Mouse (Mus musculus) heart, postnatal 36 days (tissue): ENCODE measurements around the gene Vamp2. TPM values are rescaled to one million over a fixed set of nuclear protein-coding genes. Genes with fewer than 3 reads are reported as not detected.

Experiments
- DNase-seq, 2 experiments: peaks; one replicate each; pipeline ENCODE4 v3.0.0; 2021 to 2022
- intact Hi-C: fragments of 180-260 bp; cut with DNase I; formaldehyde crosslinking; loops from one replicate; pipeline ENCODE4 v1.15.1; 2025
- total RNA-seq, 2 experiments: library from RNA; stranded (reverse); gene quantifications; 2 replicates each; pipeline ENCODE4 v1.2.3; 2021

The Vamp2 gene
- total RNA-seq, 2 experiments from 2014 or later = 50.5 to 72.7 TPM

DNA sequence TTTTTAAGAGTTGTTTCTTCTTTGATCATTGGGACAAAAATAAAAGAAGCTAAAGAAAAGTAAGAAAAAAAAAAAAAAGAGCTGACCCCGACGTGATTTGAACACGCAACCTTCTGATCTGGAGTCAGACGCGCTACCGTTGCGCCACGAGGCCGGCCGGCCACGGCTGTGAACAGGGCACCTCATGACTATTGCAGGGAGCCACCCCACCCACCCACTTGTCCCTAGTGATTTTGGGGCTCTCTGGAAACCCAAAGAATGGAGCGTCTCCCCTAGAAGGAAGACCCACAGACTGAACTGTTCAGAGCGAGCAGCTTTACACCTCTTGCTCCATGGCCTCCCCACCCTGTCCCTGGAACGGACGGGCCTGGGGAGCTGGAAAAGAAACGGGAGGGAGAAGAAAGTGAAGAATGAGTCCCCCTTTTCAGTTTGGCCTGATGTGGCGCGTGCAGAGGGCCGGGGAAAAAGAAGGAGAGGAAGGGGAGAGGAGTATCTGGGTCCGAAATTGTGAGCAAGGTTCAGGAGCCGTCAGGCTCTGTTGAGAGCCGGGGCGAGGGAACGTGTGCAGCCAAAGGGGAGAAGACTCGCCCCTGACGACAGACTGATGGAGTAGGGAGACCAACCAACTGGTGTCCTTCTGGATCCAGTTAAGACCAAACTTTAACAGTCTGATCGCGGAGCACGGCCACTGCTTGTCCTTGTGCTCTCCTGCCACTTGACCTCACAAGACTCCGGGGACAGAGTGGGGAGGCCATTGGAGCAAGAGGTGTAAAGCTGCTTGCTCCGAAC is 24.7 kb upstream of the Vamp2 start:
- DNase-seq = peak; percentile 89 to 90
- intact Hi-C loops = loop anchor here (1.0 to 5.0 kb wide), 2 partner anchors 61 to 184 kb away; no protein-coding TSS in a partner anchor

DNA sequence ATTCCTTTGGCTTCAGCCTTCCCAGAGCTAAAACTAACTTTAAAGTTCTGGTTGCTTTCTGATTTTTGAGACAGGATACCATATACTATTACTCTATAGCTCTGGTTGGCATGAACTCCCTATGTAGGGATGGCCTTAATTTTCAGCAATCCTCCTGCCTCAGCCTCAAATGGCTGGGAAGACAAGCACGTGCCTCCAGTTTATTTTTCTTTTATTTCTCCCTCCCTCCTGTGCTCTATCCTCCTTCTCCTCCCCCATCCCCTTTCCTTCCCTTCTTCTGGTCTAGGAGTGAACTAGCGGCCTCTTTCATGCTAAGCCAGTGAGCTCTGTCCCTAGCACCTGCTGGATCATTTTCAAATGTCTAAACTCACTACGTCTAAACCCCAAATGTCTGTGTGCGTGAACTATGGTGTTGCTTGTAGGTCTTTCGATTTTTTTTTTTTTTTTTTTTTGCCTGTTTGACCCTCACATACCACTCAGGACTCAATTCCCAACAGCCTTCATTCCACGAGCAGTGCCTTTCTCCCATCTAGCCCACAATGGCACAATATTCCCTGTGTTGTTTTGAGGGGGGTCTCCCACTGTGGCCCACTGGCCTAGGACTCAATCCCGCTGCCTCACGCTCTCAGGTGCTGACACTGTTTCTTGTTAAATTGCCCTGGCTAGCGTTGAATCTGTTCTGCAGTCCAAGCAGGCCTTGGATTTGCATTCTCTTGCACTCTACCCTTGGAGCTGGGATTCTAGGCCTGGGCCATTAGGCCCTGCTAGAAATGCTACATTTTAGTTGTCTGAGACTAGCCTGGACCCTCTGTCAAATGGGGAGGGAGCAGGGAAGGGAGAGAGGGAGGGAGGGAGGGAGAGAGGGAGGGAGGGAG is 23.8 kb upstream of the Vamp2 start:
- DNase-seq = no peak
- intact Hi-C loops = loop anchor here (5.0 kb wide), 1 partner anchor 183 kb away; no protein-coding TSS in a partner anchor

DNA sequence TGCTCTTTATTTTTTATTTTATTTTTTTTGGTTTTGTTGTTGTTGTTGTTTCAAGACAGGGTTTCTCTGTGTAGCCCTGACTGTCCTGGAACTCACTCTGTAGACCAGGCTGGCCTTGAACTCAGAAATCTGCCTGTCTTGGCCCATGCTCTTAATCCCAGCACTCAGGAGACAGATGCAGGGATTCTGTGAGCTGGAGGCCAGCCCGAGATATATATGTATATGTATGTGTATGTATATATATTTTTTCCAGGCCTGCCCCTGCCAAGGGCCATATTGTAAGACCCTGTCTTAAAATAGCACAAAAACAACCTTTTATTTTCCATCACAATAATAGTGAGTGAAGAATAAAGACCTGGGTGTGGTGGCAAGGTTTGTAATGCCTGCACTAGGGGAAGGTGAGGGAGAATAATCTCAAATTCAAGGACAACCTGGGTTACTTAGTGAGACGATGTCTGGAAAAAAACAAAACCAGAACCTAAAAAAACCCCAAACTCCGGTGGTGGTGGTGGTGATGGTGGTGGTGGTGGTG is 22.8 kb upstream of the Vamp2 start:
- DNase-seq = no peak
- intact Hi-C loops = no loop called here

DNA sequence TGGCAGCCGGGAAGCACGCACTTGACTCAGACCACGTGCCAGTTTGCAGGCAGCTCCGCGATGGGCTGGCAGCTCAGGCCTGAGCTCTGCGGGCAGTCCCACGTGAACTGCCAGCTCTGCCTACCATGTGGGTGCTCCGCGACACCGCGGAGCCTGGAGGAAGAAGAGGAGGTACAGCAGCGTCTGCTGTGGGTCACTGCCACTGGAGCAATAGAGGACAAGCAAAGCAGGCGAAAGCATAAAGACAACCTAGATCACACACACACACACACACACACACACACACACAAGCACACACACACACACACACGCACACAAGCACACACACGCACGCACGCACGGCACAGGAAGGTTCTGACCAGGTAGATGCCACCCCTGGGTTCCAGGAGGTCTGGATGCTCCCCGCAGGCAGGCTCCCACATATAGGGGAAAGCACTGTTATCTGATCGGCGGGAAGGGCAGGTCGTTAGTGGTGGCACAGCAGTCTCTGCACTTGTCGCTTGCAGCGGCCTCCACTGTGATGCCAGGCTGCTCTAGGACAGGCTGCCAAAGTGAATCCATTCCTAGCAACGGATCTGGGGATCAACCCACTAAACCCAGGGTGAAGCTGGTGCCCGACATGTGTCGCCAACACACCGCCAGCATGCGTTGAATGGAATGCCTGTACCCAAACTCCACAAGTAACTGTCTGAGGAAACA is 22.0 kb upstream of the Vamp2 start:
- intact Hi-C loops = no loop called here
- DNase-seq = peak; percentile 24 to 32

DNA sequence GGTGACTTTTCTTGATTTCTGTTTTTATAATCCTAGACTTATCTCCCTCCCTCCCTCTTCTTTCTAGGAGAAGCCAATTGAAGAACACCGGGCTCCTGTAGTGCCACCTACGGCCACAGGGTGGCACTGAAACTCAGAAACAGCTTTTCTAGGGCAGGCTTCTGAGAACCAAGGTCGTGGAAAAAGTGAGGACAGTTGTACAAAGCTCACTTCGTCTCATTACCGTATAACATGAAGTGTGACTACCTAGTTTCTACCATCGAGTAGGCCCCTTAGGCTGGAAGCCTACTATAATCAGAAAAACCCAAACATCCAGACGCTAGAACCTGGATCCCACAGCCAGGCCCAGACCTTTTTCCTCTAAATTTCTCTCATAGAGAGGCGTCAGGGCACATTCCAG is 21.3 kb upstream of the Vamp2 start:
- DNase-seq = peak; percentile 89 to 93
- intact Hi-C loops = loop anchor here (1.0 kb wide), 2 partner anchors 51 to 83 kb away; no protein-coding TSS in a partner anchor

DNA sequence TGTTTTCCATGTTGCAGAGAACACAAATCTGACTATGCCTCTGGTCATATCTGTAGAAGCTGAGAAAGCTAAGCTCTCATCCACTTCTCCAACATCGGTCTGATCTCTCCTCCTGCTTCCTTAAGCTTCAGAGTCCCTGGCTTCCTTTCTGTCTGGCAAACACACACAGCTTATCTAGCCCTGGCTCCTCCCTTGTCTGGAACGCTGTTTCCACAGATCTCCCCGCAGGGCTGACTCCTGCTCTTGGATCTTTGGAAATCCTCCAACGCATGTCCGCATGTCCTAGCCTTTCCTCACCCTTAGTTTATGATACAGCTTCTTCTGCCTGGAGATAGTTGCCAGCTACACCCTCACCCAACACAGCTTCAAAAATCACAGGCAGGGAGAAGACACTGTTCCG is 20.7 kb upstream of the Vamp2 start:
- intact Hi-C loops = loop anchor here (1.0 kb wide), 2 partner anchors 51 to 83 kb away; no protein-coding TSS in a partner anchor
- peak; percentile 35 to 47 for DNase-seq

DNA sequence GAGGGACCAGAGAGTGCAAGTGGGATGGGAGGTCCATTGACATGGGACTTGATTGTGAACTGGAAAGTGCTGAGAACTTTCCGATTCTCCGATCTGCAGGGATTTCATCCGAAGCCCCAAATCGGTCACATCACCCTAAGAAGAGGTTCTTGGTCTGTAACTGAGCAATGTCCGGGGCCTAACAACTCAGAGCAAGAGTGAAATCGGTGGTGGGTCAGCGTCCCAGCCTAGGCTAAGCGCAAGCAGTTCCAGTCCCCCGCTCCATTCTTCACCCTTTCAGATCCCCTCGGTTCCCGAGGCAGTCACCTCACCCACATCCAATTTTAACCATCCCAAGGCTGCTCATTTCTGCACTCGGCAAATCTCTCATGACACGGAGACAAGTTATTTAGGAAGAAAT is 18.2 kb upstream of the Vamp2 start:
- intact Hi-C loops = loop anchor here (2.0 kb wide), 1 partner anchor 19 kb away; the partner anchor contains the start of gene Vamp2
- DNase-seq = peak in 1 of 2 experiments; percentile 39

DNA sequence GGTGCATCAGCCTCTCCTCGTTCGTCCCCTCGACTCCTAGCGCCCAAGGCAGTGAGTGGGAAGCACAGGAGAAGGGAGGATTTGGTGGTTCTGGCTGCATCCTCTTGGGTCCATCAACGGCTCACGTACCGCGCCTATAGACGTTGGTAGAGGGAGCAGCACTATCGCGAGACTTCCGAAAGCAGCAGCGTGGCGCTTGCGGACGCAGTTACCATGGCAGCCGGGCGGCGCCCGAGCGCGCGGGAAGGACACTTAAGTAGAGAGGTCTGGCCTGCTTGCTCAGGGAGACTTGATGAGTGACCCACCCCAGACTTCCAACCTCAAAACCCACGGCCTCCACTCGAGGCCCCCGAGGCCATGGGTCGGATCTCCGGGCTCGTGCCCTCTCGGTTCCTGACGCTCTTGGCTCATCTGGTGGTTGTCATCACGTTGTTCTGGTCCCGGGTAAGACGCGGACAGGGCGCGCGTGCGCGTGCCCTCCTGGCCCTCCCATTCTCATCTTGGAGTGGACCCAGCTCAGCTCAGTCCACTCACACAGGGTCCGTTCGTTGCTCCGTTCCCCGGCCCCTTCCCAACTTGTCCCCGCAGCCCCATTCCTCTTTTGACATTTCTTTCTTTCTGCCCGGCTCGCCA is 17.6 kb upstream of the Vamp2 start, which contains the start of gene Tmem107:
TSS of gene Tmem107 (plus strand) at position 217 of the 633 bp plus-strand sequence.
- peak; percentile 91 to 94 for DNase-seq
- intact Hi-C loops = loop anchor here (2.0 kb wide), 1 partner anchor 18 kb away; the partner anchor contains the start of gene Vamp2

DNA sequence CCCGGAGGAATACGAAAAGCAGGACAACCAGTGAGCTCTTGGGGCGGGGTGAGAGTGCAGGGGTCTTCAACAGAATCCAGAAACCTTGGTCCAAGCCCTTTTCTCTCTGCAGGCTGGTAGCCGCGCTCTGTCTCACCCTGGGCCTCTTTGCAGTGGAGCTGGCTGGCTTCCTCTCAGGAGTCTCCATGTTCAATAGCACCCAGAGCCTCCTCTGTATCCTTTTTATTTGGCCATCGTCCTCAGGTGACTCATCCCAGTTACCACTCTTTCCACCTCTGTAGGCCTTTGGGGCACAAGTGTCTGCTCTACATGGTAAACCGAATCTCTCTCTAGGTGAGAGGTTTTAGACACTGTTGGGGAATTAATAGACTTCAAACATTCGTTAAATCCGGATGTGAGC is 17.0 kb upstream of the Vamp2 start:
- no peak for DNase-seq
- intact Hi-C loops = loop anchor here (2.0 kb wide), 1 partner anchor 18 kb away; the partner anchor contains the start of gene Vamp2

DNA sequence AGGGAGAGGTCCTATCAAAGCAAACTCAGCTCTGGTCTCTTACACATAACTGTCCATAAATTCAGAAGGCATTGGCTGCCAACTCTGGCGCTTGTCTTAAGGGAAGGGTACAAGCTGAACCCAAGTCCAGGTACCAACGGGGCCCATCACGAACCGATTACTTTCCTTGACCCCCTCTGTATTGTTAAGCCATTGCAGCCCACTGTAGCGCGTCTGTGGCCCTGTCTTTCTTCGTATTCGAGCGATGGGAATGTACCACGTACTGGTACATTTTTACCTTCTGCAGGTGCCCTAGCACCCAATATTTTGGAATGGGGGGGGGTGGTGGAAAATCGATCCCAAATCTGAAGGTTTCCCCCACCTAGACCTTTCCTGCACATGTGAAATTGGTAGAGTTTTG is 16.1 kb upstream of the Vamp2 start:
- intact Hi-C loops = no loop called here
- DNase-seq = no peak

DNA sequence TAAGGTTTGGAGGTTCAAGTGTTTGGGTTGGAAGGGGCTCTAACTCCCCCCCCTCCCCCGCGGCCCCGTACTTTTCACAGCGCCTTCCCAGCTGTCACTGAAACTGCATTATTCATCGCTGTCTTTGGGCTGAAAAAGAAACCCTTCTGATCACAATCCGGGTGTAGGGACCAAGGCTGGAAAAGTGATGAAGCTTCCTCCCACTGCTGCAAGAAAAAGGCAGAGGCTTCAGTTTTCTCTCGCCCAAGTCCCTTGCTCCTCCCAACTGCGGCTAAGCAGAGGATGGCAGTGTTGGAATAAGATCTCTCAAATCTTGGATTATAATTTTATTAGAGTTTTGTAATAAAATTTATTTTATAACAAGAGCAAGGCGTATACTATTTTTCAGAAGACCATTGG is 15.6 kb upstream of the Vamp2 start:
- intact Hi-C loops = no loop called here
- no peak for DNase-seq

DNA sequence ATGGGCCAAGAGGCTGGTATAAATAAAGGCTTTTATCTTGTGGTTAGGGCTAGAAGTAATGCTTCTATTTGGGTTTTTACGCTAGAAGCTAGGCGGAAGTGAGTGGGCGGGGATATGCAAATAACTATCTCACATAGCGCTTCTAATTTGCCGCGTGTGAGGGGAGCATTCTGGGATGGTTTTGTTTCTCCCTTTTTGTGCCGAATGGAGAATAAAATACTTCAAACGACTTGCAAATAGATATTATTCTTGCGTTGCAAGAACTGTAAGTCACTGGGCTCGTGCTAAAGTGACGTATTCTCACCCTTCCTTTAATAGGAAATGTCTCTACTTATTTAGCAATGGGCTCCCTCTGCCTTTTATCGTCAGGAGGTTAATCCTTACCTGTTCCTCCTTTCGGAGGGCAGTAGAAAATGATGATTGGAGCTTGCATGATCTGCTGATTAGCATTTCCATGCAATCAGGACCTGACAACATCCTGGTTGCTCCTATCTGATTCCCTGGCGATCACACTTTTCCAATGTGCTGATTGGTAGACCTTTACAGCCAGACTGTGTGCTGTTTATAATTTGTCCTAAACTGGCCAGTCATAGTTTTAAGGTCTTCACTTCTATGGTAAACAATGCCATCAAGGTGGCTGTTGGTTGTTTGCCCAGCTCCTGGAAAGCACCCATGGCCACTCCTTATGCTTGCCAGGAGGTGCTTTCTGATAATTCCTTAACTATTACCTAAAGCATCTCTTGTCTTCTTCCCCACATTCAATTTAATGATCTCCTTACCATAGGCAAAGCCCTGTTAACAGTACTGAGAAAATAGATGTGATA is 15.0 kb upstream of the Vamp2 start:
- DNase-seq = peak; percentile 76 to 87
- intact Hi-C loops = no loop called here

DNA sequence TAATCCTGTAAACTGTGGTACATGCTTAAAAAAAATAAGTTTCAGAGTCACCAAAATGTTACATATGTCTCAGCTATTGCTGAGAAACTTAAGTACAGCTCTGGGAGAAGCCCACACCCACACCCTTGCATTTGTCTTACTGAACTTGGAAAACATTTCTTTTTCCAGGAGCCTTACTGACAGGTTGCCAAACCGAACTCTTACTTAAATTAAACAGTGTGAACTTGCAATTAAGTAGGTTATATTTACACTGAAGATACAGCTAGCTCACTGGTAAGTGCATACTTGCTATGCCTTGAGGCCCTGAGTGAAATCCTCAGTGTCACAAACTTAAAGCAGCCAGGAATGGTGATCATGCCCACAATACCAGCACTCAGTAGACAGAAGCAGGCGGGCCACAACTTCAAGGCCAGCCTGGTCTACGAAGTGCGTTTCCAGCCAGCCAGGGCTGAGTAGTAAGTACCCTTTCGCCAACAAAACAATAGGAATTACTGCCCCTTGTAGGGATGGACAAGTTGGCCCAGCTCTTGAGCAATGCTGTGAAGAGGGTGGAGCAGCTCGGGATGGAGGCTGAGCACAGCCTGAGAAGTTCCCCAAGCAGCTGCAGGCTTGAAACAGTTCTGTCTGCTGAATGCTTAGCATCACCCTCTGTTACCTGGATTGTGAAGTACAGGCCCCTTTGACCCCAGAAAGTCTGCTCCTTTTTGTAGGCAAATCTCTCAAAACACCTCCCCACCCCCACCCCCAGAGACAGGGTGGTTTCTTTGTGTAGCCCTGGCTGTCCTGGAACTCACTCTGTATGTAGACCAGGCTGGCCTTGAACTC is 14.1 kb upstream of the Vamp2 start:
- DNase-seq = no peak
- intact Hi-C loops = no loop called here

DNA sequence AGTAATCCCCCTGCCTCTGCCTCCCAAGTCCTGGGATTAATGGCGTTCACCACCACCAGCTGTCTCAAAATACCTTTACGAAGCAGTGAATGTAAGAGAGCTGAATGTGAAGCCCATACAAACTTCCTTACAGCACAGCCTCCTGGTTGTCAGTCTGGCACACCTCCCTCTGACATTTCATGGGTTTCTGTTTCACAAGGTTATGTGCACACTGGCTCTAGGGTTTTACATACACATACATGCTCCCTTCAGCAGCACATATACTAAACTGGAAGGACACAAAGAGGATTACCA is 13.6 kb upstream of the Vamp2 start:
- no peak for DNase-seq
- intact Hi-C loops = no loop called here

DNA sequence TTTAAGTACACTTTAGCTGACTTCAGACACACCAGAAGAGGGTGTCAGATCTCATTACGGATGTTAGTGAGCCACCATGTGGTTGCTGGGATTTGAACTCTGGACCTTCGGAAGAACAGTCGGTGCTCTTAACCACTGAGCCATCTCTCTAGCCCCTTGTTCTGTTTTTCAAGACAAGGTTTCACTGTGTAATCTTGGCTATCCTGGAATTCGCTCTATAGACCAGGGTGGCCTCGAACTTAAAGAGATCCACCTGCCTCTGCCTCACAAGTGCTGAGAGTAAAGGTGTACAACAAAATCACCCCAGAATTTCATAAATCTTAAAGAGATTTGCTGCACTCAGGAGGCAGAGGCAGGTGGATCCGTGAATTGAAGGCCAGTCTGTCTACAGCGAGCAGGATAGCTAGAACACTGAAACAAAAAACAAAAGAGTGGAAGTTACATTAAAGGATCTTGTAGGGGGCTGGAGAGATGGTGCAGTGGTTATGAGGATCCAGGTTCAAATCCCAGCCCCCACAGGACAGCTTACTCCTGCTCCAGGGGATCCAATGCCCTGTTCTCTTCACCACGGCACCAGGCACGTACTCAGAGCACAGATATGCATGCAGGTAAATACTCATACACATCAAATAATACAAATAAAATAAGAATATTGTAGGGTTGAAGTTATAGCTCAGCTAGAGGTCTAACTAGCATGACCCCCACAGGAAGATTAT is 12.4 kb upstream of the Vamp2 start:
- no peak for DNase-seq
- intact Hi-C loops = no loop called here

DNA sequence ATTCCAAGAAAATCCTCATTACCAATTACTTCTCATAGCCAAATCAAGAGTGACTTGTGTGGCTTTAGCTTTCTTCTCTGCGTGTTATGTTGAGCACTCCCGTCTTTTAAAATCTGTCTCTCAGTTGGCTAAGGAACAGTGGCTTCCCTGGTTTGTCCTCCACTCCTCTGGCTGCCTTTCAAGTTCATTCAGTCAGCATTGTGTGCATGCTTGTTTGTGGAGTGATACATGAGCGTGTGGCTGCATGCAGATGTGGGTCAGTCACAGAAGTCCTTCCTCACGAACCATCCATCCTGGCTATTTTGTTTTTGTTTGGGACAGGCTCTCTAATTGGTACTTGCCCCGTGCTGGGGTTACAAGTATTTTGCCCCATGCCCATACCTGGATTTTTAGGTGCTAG is 11.7 kb upstream of the Vamp2 start:
- no peak for DNase-seq
- intact Hi-C loops = no loop called here

DNA sequence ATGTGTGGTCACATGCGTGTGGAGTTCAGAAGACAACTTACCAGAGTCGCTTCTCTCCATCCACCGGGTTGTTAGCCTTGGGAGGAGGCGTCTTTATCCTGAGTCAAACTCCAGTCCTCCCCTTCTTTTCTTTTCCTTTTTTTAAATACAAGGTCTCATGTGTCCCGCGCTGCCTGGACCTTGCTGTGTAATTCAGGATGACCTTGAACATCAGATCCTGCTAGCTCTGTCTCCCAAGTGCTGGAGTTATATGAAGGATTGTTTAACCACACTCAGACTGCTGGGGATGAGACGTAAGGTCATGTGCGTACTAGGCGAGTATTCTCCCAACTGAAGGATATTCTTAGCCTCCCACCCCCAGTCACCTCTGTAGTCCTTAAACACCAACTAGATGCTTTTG is 11.0 kb upstream of the Vamp2 start:
- intact Hi-C loops = no loop called here
- no peak for DNase-seq

DNA sequence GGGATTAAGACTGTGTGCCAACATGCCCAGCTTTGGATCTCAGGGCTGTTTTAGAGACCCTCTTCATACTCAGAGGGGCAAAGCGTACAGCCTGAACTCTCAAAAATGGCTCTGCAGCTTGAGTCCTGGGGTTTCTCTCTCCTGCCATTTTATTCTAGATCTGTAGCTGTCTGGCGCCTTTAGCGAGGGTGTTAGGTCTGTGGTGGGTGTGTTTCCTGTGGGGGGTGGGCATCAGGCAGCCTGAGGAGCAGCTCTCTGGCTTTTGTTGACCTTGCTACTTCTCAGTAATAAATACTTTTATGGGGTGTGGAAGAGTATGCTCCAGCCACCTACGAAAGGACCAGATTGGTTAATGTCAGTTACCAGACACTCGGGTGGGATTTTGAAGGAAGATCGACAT is 10.2 kb upstream of the Vamp2 start:
- DNase-seq = no peak
- intact Hi-C loops = no loop called here
